Mouse (Mus musculus) myocyte (in vitro differentiated cells): Measurements from ENCODE around the gene C1ql1. TPM values are rescaled to one million over a fixed set of nuclear protein-coding genes. Genes with fewer than 3 reads are reported as not detected.

Experiments used
- H3K27me3 ChIP-seq: one replicate; pipeline ENCODE4 v1.6.1; 2011; ENCODE audit not compliant: control insufficient read depth, insufficient read depth, insufficient read length
- H3K36me3 ChIP-seq: one replicate; pipeline ENCODE4 v1.6.1; 2011; ENCODE audit not compliant: control insufficient read depth, insufficient read depth
- H3K4me2 ChIP-seq: one replicate; pipeline ENCODE4 v1.6.1; 2011; ENCODE audit warnings: low read depth, control low read depth
- H3K4me3 ChIP-seq: one replicate; pipeline ENCODE4 v1.5.1; 2011; ENCODE audit warnings: mild to moderate bottlenecking, control low read depth, moderate library complexity
- H3K79me2 ChIP-seq: one replicate; pipeline ENCODE4 v1.6.1; 2011; ENCODE audit not compliant: control insufficient read depth, insufficient read depth
- H3ac ChIP-seq: one replicate; pipeline ENCODE4 v1.6.1; 2011; ENCODE audit not compliant: control insufficient read depth, insufficient read length
- CEBPB ChIP-seq: IDR thresholded peaks from 2 replicates; pipeline ENCODE4 v1.6.1; 2011; ENCODE audit warnings: mild to moderate bottlenecking, moderate library complexity; ENCODE audit not compliant: poor library complexity, insufficient read depth, severe bottlenecking
- E2F4 ChIP-seq: IDR thresholded peaks from one replicate; pipeline ENCODE4 v1.6.1; 2011; ENCODE audit warnings: mild to moderate bottlenecking, control low read depth, moderate library complexity; ENCODE audit not compliant: insufficient read depth
- MAX ChIP-seq: IDR thresholded peaks from one replicate; pipeline ENCODE4 v1.6.1; 2011; ENCODE audit warnings: low read depth, mild to moderate bottlenecking, control low read depth
- MYOD1 ChIP-seq, 3 experiments: IDR thresholded peaks; one replicate each; pipeline ENCODE4 v1.6.1; 2011; ENCODE audit warnings: control low read depth in 2 of 3, low read depth in 2 of 3, mild to moderate bottlenecking in 2 of 3, moderate library complexity in 1 of 3; ENCODE audit not compliant: insufficient read length in 2 of 3, control insufficient read depth in 1 of 3
- MYOG ChIP-seq, 3 experiments: IDR thresholded peaks; one replicate each; pipeline ENCODE4 v1.6.1; 2011; ENCODE audit warnings: control low read depth in 2 of 3, low read depth in 2 of 3, mild to moderate bottlenecking in 2 of 3; ENCODE audit not compliant: insufficient read length in 2 of 3, control insufficient read depth in 1 of 3, insufficient read depth in 1 of 3
- POLR2A ChIP-seq: IDR thresholded peaks from one replicate; pipeline ENCODE4 v1.6.1; 2011; ENCODE audit warnings: low read depth, mild to moderate bottlenecking, control low read depth, moderate library complexity; ENCODE audit not compliant: insufficient read length
- POLR2AphosphoS2 ChIP-seq: IDR thresholded peaks from one replicate; pipeline ENCODE4 v1.6.1; 2011; ENCODE audit warnings: low read depth, control low read depth; ENCODE audit not compliant: insufficient read length
- REST ChIP-seq: IDR thresholded peaks from one replicate; pipeline ENCODE4 v1.6.1; 2011; ENCODE audit warnings: mild to moderate bottlenecking, control low read depth, moderate library complexity; ENCODE audit not compliant: insufficient read depth, insufficient read length
- SRF ChIP-seq: IDR thresholded peaks from one replicate; pipeline ENCODE4 v1.6.1; 2011; ENCODE audit warnings: low read depth; ENCODE audit not compliant: control insufficient read depth, insufficient read length
- TCF12 ChIP-seq: IDR thresholded peaks from one replicate; pipeline ENCODE4 v1.6.1; 2011; ENCODE audit warnings: mild to moderate bottlenecking, control low read depth; ENCODE audit not compliant: poor library complexity, insufficient read depth, severe bottlenecking
- TCF3 ChIP-seq: IDR thresholded peaks from one replicate; pipeline ENCODE4 v1.6.1; 2011; ENCODE audit warnings: low read depth, control low read depth; ENCODE audit not compliant: insufficient read length
- USF1 ChIP-seq: IDR thresholded peaks from one replicate; pipeline ENCODE4 v1.6.1; 2011; ENCODE audit warnings: low read depth, mild to moderate bottlenecking, control low read depth, moderate library complexity
- polyA plus RNA-seq: library from polyadenylated mRNA; unstranded; fragments of >200 nt; fragmentation: generic; extraction: Trizol; gene quantifications from one replicate; pipeline ENCODE4 v1.2.1, GENCODE M21; 2012; ENCODE audit warnings: missing spikeins

C1ql1 gene
- polyA plus RNA-seq, 1 experiment: 0.74 TPM

- Histone ChIP-seq H3K27me3 (no peaks in the 10 kb centered on the region), H3K4me2 (no peak overlapping the region), H3ac (no peak overlapping the region), H3K79me2 (peaks cover 83% of the 10 kb centered on the region), H3K36me3 (no peaks in the 10 kb centered on the region), H3K4me3 (no peak overlapping the region)
- TF ChIP-seq MAX (no peak), POLR2A (no peak), E2F4 (no peak), MYOD1 (IDR thresholded peaks at IDR 0.05; ENCODE audit: control insufficient read depth in 1 of 3, insufficient read length in 2 of 3, low read depth in 2 of 3) (no peak), POLR2AphosphoS2 (no peak), CEBPB (no peak), MYOG (IDR thresholded peaks at IDR 0.05; ENCODE audit: control insufficient read depth in 1 of 3, insufficient read depth in 1 of 3, insufficient read length in 2 of 3, low read depth in 2 of 3) (no peak), USF1 (no peak), TCF3 (no peak), SRF (no peak), TCF12 (no peak), REST (no peak)
Observed at GRCm38 (mm10) chr11:102921491-102921890, 25.0 kb downstream of the C1ql1 start.

GRCm38 (mm10) chr11:102918077-102918476, 28.4 kb downstream of the C1ql1 start:
- no peaks in the 10 kb centered on the region for H3K27me3 ChIP-seq
- TF ChIP-seq TCF12: no peak
- TF ChIP-seq POLR2A: no peak
- TF ChIP-seq MYOD1 (IDR thresholded peaks at IDR 0.05; ENCODE audit: control insufficient read depth in 1 of 3, insufficient read length in 2 of 3, low read depth in 2 of 3): no peak
- TF ChIP-seq POLR2AphosphoS2: no peak
- no peak for TF ChIP-seq REST
- TF ChIP-seq CEBPB: no peak
- TF ChIP-seq USF1: no peak
- no peak for TF ChIP-seq TCF3
- TF ChIP-seq MAX: no peak
- no peak for TF ChIP-seq SRF
- TF ChIP-seq MYOG (IDR thresholded peaks at IDR 0.05; ENCODE audit: control insufficient read depth in 1 of 3, insufficient read depth in 1 of 3, insufficient read length in 2 of 3, low read depth in 2 of 3): no peak
- H3K36me3 ChIP-seq: no peaks in the 10 kb centered on the region
- peaks cover 75% of the 10 kb centered on the region for H3K79me2 ChIP-seq
- H3ac ChIP-seq: no peak overlapping the region
- H3K4me2 ChIP-seq: peak overlapping the region; percentile 71
- no peak overlapping the region for H3K4me3 ChIP-seq

- no peak overlapping the region for H3K4me3 ChIP-seq
- no peak overlapping the region for H3ac ChIP-seq
- TF ChIP-seq MYOD1 (IDR thresholded peaks at IDR 0.05; ENCODE audit: control insufficient read depth in 1 of 3, insufficient read length in 2 of 3, low read depth in 2 of 3) (no peak), MYOG (IDR thresholded peaks at IDR 0.05; ENCODE audit: control insufficient read depth in 1 of 3, insufficient read depth in 1 of 3, insufficient read length in 2 of 3, low read depth in 2 of 3) (no peak)
- H3K36me3 ChIP-seq: peaks cover 4% of the 10 kb centered on the region
- H3K4me2 ChIP-seq: no peak overlapping the region
- H3K79me2 ChIP-seq: peaks cover 48% of the 10 kb centered on the region
- no peaks in the 10 kb centered on the region for H3K27me3 ChIP-seq
Observed at GRCm38 (mm10) chr11:102915380-102915779, 31.1 kb downstream of the C1ql1 start.

GRCm38 (mm10) chr11:102911376-102911775, 35.1 kb downstream of the C1ql1 start:
- Histone ChIP-seq H3K4me3 (no peak overlapping the region), H3K79me2 (peaks cover 8% of the 10 kb centered on the region), H3K36me3 (peaks cover 17% of the 10 kb centered on the region), H3ac (no peak overlapping the region), H3K27me3 (no peaks in the 10 kb centered on the region), H3K4me2 (no peak overlapping the region)
- TF ChIP-seq MYOG (IDR thresholded peaks at IDR 0.05; ENCODE audit: control insufficient read depth in 1 of 3, insufficient read depth in 1 of 3, insufficient read length in 2 of 3, low read depth in 2 of 3) (no peak), MAX (no peak), TCF3 (no peak), E2F4 (no peak), SRF (no peak), POLR2A (no peak)

GRCm38 (mm10) chr11:102903654-102904053, 42.8 kb downstream of the C1ql1 start:
- no peak overlapping the region for H3K4me3 ChIP-seq
- H3K27me3 ChIP-seq: no peaks in the 10 kb centered on the region
- no peaks in the 10 kb centered on the region for H3K79me2 ChIP-seq
- no peak overlapping the region for H3ac ChIP-seq
- TF ChIP-seq POLR2AphosphoS2 (peak; percentile 95), CEBPB (no peak)
- H3K4me2 ChIP-seq: no peak overlapping the region
- H3K36me3 ChIP-seq: peaks cover 13% of the 10 kb centered on the region

- H3ac ChIP-seq: no peak overlapping the region
- H3K36me3 ChIP-seq: peaks cover 11% of the 10 kb centered on the region
- TF ChIP-seq POLR2A (no peak), MYOG (IDR thresholded peaks at IDR 0.05; ENCODE audit: control insufficient read depth in 1 of 3, insufficient read depth in 1 of 3, insufficient read length in 2 of 3, low read depth in 2 of 3) (no peak), TCF12 (no peak), MYOD1 (IDR thresholded peaks at IDR 0.05; ENCODE audit: control insufficient read depth in 1 of 3, insufficient read length in 2 of 3, low read depth in 2 of 3) (no peak), TCF3 (no peak), MAX (no peak), E2F4 (no peak), REST (no peak), CEBPB (no peak), POLR2AphosphoS2 (no peak), USF1 (no peak), SRF (no peak)
Observed at GRCm38 (mm10) chr11:102902107-102902506, 44.4 kb downstream of the C1ql1 start.

More at GRCm38 (mm10) chr11:102902107-102902506, 44.4 kb downstream of the C1ql1 start:
- Histone ChIP-seq H3K27me3 (no peaks in the 10 kb centered on the region), H3K4me2 (no peak overlapping the region), H3K79me2 (no peaks in the 10 kb centered on the region), H3K4me3 (no peak overlapping the region)
